In the genomic region with DNA sequence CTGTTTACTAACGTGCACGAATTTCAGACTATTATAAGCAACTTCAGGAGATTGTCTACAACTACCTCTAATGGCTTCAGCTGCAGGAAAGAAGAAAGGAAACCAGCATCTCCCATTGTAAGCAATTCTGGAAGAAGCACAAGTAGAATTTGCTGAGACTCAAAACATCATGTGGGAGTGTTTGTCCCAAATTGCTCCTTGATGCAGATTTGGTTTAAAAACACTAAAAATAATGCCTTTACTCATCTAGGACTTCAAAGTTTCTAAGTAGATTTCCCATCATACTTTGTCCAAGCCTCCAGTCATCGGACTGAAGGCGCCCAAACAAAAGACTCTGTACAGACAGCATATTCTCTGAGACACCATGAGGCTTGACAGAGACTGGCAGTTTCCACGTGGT, we compare ENCODE assay signal across 26 mouse cellular contexts. TPM values are rescaled to one million over a fixed set of nuclear protein-coding genes. Genes with fewer than 3 reads are reported as not detected.
DNase-seq lines count a peak whose midpoint lies in the region; ATAC-seq lines count a peak whose summit lies in the region.
"Had no signal": no experiment of that assay in that cellular context is flagged by ENCODE, and none has a peak within 500 bp of the region (broad histone marks: within the 10 kb centered on the region; RNA-seq: fewer than 3 reads in every experiment).

No protein-coding gene starts in this region.

- peak; percentile 88 for ATAC-seq in frontal cortex, adult (ENCODE audit: low TSS enrichment)
- ATAC-seq: activated CD4-positive, CD25-positive, alpha-beta regulatory T cell, adult 4 months; CD4-positive, CD25-positive, alpha-beta regulatory T cell, adult 4 months; Patski had no signal

- intact Hi-C loops in gastrocnemius, postnatal 14 days (cut with DNase I; ENCODE audit: low total_unique reads): no loop called here

- DNase-seq in frontal cortex, postnatal 10 days (ENCODE audit: low spot score in 2 of 2): no peak
- DNase-seq in right cerebral cortex, adult 18-20 months: peak; percentile 6
- no peak for DNase-seq in right cerebral cortex, postnatal 25 days
- DNase-seq in brain, adult 2 months (ENCODE audit: low read depth, low spot score): peak; percentile 51
- DNase-seq in telencephalon, adult 2 months (ENCODE audit: low read depth, low spot score): peak; percentile 39
- no peak for DNase-seq in gastrocnemius, postnatal 14 days
- DNase-seq in cerebellum, adult 9-10 months: no peak
- DNase-seq: adrenal gland, adult 2 months; adrenal gland, adult 8-10 months; adrenal gland, postnatal 10 days; adrenal gland, postnatal 14 days; adrenal gland, postnatal 25 days; adrenal gland, postnatal 36 days; B cell, adult 2 months; cerebellum, adult 11 months; cerebellum, adult 11-12 months; cerebellum, adult 18-20 months had no signal

RNA-seq across cellular contexts. Expression of a gene that starts 37.8 kb away (rescaled TPM):
- total RNA-seq in gastrocnemius, postnatal 14 days (2021): not detected
- total RNA-seq: adrenal gland, adult 18-20 months; adrenal gland, adult 2 months; adrenal gland, adult 8-10 months; adrenal gland, postnatal 10 days; adrenal gland, postnatal 14 days; adrenal gland, postnatal 25 days; adrenal gland, postnatal 36 days; adrenal gland, postnatal 4 days; CH12.LX; G1E; MEL had no signal

RNA-seq across cellular contexts. Expression of a gene that starts 57.9 kb away (rescaled TPM):
- under 1 TPM; 0.68 to 0.71 TPM for total RNA-seq in gastrocnemius, postnatal 14 days (2021)
- total RNA-seq: MEL had no signal

Comparison
In these comparisons a context has a peak if more than half of its experiments do, and no peak if none do; other contexts are left out.
1. DNase-seq: peak in right cerebral cortex, adult 18-20 months (single experiment), brain, adult 2 months (single experiment) and telencephalon, adult 2 months (single experiment); none in frontal cortex, postnatal 10 days (0 of 2), right cerebral cortex, postnatal 25 days (single experiment), gastrocnemius, postnatal 14 days (single experiment) and cerebellum, adult 9-10 months (single experiment).